Mouse (Mus musculus) cerebellum, adult 2 months (tissue): ENCODE data around the gene H2al1a. TPM values are rescaled to one million over a fixed set of nuclear protein-coding genes. Genes with fewer than 3 reads are reported as not detected.
"Not testable (repeated sequence)": the region's sequence is repeated elsewhere in the genome, so short reads cannot be mapped to it uniquely, and the experiment has no call there.

Source experiments
- DNase-seq, 2 experiments: peaks; one replicate each; pipeline ENCODE4 v3.0.0; 2021
- H3K27ac ChIP-seq: fragments of 200-500 bp; 2 replicates; pipeline ENCODE4 v1.5.1; 2012; ENCODE audit warnings: low read length, control low read depth, inconsistent platforms; ENCODE audit not compliant: insufficient read depth
- H3K27me3 ChIP-seq: fragments of 200-500 bp; 2 replicates; pipeline ENCODE4 v1.6.1; 2012; ENCODE audit warnings: inconsistent platforms, mild to moderate bottlenecking, low read length, moderate library complexity; ENCODE audit not compliant: control insufficient read depth, insufficient read depth
- H3K4me1 ChIP-seq: fragments of 200-500 bp; 2 replicates; pipeline ENCODE4 v1.6.1; 2011; ENCODE audit warnings: low read length; ENCODE audit not compliant: control insufficient read depth, insufficient read depth
- H3K4me3 ChIP-seq: fragments of 200-500 bp; replicated peaks from 2 replicates; pipeline ENCODE3; 2011; ENCODE audit warnings: mild to moderate bottlenecking, low read depth, low read length, control low read depth; ENCODE audit not compliant: insufficient read depth
- CTCF ChIP-seq: fragments of 200-500 bp; IDR thresholded peaks from 2 replicates; pipeline ENCODE4 v1.5.1; 2011; ENCODE audit warnings: low read depth, mild to moderate bottlenecking, control low read depth, low read length, moderate library complexity, borderline replicate concordance; ENCODE audit not compliant: insufficient read depth
- POLR2A ChIP-seq: fragments of 200-500 bp; IDR thresholded peaks from 2 replicates; pipeline ENCODE4 v1.6.1; 2011; ENCODE audit warnings: low read length, control low read depth, borderline replicate concordance; ENCODE audit not compliant: insufficient read depth
- WGBS: fragments of 180-500 bp; shearing (Covaris S2); methylation state at CpG from one replicate; pipeline ENCODE4 v1.1.7; 2018; 5-methylcytosine and 5-hydroxymethylcytosine counted together
- polyA plus RNA-seq: library from polyadenylated mRNA; depleted of rRNA; stranded (reverse); fragments of >200 nt; gene quantifications from 2 replicates; pipeline ENCODE4 v1.2.3, GENCODE M21; 2012; rRNA removed

H2al1a gene
- not detected in 2 replicates for polyA plus RNA-seq

DNA sequence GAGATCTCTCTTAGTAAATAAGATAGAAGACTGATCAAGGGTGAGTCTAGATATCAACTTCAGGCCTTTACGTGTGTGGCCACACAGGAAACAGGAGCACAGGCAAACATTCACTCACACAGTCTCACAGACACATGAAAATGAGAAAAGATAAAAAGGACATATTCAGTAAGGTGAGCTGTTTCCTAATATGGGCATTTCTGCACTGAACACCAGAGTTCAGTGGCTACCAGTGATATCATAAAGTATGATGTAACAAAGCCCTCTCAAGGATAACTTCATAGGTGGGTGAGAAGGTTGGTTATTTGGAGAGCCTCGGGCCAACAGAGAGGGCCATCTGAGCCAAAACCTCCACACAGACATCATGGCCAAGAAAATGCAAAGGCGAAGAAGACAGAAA lies at the start of gene H2al1a:
Gene H2al1a, plus strand, starts transcription at position 301 of the 400 bp plus-strand sequence.
- H3K27me3 ChIP-seq, H3K4me3 ChIP-seq, H3K4me1 ChIP-seq, DNase-seq, H3K27ac ChIP-seq: not testable (repeated sequence)
- no CpG with 5 or more reads among the region's 3 CpGs for WGBS

DNA sequence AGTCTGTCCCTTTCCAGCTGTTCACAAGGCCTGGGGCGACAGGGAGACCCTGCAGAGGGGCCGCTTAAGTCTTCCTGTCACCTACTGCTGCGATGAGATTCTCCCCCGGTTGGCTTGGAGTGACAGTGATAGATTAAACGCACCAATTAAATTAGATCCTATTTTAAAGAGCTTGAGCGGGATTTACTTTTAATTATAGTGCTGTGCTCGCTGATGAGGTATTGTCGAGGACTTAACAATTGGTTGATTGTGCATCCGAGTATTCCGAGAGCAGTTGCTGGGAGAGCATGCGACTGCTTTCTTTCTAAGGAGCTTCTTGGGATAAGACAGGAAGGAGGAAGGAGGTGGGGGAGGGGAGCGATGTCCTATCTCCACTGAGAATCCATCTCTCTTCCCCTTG lies 48.9 kb upstream of the H2al1a start:
- H3K27me3 ChIP-seq = no peaks in the 10 kb centered on the region

DNA sequence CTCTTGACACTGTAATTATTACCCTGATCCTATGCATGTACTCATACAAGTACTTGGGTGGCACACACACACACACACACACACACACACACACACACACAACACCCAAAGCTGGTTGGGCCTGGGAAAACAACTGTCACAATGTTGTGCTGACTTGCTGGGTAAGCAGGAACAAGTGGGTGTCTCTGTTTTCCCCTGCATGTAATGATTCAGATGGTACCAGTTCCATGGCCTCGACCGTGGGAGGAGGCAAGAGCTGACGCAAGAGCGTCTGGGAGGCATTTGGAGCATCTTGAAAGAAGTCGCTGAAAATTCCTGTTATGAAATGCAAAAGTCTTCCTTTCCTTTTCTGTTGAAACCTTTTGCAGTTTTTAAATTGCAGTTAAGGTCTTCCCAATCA lies 45.0 kb upstream of the H2al1a start:
- no peak overlapping the region for H3K4me3 ChIP-seq
- H3K27me3 ChIP-seq = no peaks in the 10 kb centered on the region
- no peak overlapping the region for H3K27ac ChIP-seq
- TF ChIP-seq POLR2A = no peak
- TF ChIP-seq CTCF = no peak
- 89% methylated on average over 5 of the region's 5 CpGs for WGBS
- DNase-seq = no peak
- no peaks in the 10 kb centered on the region for H3K4me1 ChIP-seq

More for the DNA sequence above, 48.9 kb upstream of the H2al1a start:
- H3K4me1 ChIP-seq = peaks cover 3% of the 10 kb centered on the region; the same call in 1 of the 2 replicates
- 74% methylated on average over 12 of the region's 12 CpGs for WGBS
- H3K27ac ChIP-seq = no peak overlapping the region
- DNase-seq = no peak
- TF ChIP-seq CTCF (no peak), POLR2A (no peak)
- H3K4me3 ChIP-seq = no peak overlapping the region

DNA sequence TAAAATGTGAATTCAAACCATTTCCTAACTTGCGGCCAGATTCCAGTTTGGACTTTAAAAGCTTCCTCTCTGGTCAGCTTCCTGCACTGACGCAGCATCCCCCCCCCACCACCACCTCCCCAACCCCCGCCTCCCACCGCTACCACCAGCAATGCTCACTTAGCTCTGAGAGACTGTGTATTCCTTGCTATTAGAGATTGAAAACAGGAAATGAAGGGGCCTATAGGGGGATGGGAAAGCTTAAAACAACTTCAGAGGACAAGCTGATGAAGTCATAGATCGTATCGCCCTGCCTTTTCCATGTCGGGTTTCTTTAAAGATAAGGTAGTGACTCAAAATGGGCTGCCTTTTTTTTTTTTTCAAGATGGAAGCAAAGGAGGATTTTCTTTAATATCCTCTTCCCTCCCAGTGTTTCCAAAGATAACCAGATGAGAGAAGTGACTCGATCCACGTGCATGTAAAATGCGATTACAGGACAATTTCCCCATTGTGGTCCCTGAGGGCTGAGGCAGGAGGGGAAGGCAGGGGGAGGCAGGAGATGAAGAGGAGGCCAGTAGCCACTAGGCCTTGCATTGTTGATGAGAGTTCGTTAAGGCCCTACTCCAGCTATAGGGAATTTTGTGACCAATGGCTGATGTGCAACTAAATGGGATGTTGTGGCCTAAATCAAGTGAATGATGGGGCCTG lies 44.4 kb upstream of the H2al1a start:
- DNase-seq = no peak
- Histone ChIP-seq H3K27me3 (no peaks in the 10 kb centered on the region), H3K4me3 (no peak overlapping the region), H3K4me1 (no peaks in the 10 kb centered on the region), H3K27ac (no peak overlapping the region)
- TF ChIP-seq POLR2A (no peak), CTCF (no peak)
- 91% methylated on average over 11 of the region's 11 CpGs for WGBS

DNA sequence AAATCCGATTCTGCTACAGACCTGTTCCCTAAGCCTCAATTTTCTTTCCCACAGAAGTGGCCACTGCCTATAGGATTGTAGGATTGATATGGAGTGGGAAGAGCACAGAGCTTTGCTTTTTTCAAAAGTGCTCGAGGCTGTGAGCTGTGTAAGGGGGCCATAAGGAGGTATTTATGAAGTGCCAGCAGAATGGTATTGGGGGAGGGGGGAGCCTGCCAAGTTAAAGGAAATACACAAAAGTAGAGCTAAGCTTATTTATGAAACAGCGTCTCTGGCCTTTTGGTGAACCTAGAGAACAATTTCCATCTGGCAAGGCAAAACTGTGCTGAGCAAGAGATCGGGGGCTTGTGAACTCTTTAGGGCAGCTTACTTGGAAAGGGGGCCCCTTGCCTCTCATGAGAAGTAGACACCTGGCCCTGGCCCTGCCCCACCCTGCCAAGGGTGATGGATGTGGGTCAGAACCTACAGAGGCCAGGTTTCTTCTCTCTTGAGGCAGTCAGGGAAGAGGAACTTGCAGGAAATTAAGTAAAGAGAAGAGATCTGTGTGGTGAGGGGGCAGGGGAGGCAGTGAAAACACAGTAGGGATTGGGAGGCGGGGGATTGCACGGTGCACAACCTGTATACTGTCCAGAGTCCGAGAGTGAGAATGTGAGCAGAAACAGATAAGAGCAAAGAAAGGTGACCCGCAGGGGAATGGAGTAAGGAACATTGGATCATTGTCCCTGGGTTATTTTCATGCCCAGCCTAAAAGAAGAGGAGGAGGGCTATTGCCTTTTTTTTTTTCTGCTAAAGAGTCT lies 43.3 kb upstream of the H2al1a start:
- no peaks in the 10 kb centered on the region for H3K4me1 ChIP-seq
- DNase-seq = no peak
- WGBS = 91% methylated on average over 8 of the region's 8 CpGs
- no peak overlapping the region for H3K4me3 ChIP-seq
- TF ChIP-seq CTCF (no peak), POLR2A (no peak)
- H3K27ac ChIP-seq = no peak overlapping the region
- no peaks in the 10 kb centered on the region for H3K27me3 ChIP-seq

- TF ChIP-seq POLR2A (no peak), CTCF (no peak)
- Histone ChIP-seq H3K4me3 (no peak overlapping the region), H3K27me3 (no peaks in the 10 kb centered on the region), H3K27ac (no peak overlapping the region), H3K4me1 (no peaks in the 10 kb centered on the region)
- whole genome bisulfite sequencing = 87% methylated on average over 8 of the region's 8 CpGs
- no peak for DNase-seq
Observed at GRCm38 (mm10) chrX:11264918-11265317, 34.1 kb upstream of the H2al1a start.

GRCm38 (mm10) chrX:11267791-11268190 lies 31.3 kb upstream of the H2al1a start:
- Histone ChIP-seq H3K27ac (no peak overlapping the region), H3K4me3 (no peak overlapping the region), H3K27me3 (no peaks in the 10 kb centered on the region), H3K4me1 (no peaks in the 10 kb centered on the region)
- DNase-seq = no peak
- 48% methylated on average over 7 of the region's 7 CpGs for WGBS
- no peak for TF ChIP-seq POLR2A
- no peak for TF ChIP-seq CTCF

- Histone ChIP-seq H3K27me3 (no peaks in the 10 kb centered on the region), H3K4me1 (no peaks in the 10 kb centered on the region), H3K4me3 (no peak overlapping the region), H3K27ac (no peak overlapping the region)
- WGBS = 16% methylated on average over 3 of the region's 3 CpGs
- no peak for TF ChIP-seq POLR2A
- TF ChIP-seq CTCF = no peak
- DNase-seq = peak; percentile 20 to 31
Observed at GRCm38 (mm10) chrX:11269074-11269473, 30.0 kb upstream of the H2al1a start.
